Mouse (Mus musculus) ES-E14 (cell line): ENCODE data around the gene 4930535I16Rik. TPM values are rescaled to one million over a fixed set of nuclear protein-coding genes. Genes with fewer than 3 reads are reported as not detected.

ENCODE experiments used
- DNase-seq: peaks from one replicate; pipeline ENCODE4 v3.0.0-alpha.2; 2013; ENCODE audit warnings: low read depth, low spot score
- H3K27ac ChIP-seq: 2 replicates; pipeline ENCODE4 v1.5.1; 2012; ENCODE audit warnings: low read depth, mild to moderate bottlenecking, low read length, moderate library complexity, mixed read lengths; ENCODE audit not compliant: poor library complexity, insufficient read depth, severe bottlenecking
- H3K36me3 ChIP-seq: 2 replicates; pipeline ENCODE4 v1.6.1; 2012; ENCODE audit warnings: mild to moderate bottlenecking, low read length, moderate library complexity, mixed read lengths; ENCODE audit not compliant: control insufficient read depth, poor library complexity, insufficient read depth, severe bottlenecking
- H3K4me1 ChIP-seq, 2 experiments: fragments of 150-350 bp in 1 of 2; sonication (generic) in 1 of 2; 2 replicates each; pipeline ENCODE4 v1.6.1; 2012; ENCODE audit warnings: low read length in 2 of 2, mild to moderate bottlenecking in 1 of 2, mixed read lengths in 1 of 2; ENCODE audit not compliant: control insufficient read depth in 2 of 2, insufficient read depth in 2 of 2, poor library complexity in 1 of 2
- H3K4me3 ChIP-seq, 2 experiments: fragments of 150-350 bp in 1 of 2; sonication (generic) in 1 of 2; 2 replicates each; pipeline ENCODE4 v1.5.1; 2012; ENCODE audit warnings: low read length in 2 of 2, low read depth in 1 of 2, mild to moderate bottlenecking in 1 of 2, mixed read lengths in 1 of 2; ENCODE audit not compliant: insufficient read depth in 1 of 2, poor library complexity in 1 of 2, severe bottlenecking in 1 of 2
- H3K9ac ChIP-seq: 2 replicates; pipeline ENCODE4 v1.6.1; 2012; ENCODE audit warnings: low read depth, mild to moderate bottlenecking, low read length, mixed read lengths; ENCODE audit not compliant: poor library complexity, insufficient read depth, severe bottlenecking
- H3K9me3 ChIP-seq: fragments of 150-350 bp; sonication (generic); 2 replicates; pipeline ENCODE4 v1.6.1; 2012; ENCODE audit warnings: low read depth, mild to moderate bottlenecking, low read length; ENCODE audit not compliant: control insufficient read depth, insufficient read depth
- CHD2 ChIP-seq: IDR thresholded peaks from 2 replicates; pipeline ENCODE4 v1.6.1; 2014; ENCODE audit warnings: mild to moderate bottlenecking, low read depth, low read length, inconsistent platforms
- HCFC1 ChIP-seq: IDR thresholded peaks from 2 replicates; pipeline ENCODE4 v1.6.1; 2012; ENCODE audit warnings: low read length, inconsistent platforms, borderline replicate concordance; ENCODE audit not compliant: insufficient read depth
- MAFK ChIP-seq: IDR thresholded peaks from 2 replicates; pipeline ENCODE4 v1.6.1; 2014; ENCODE audit warnings: mild to moderate bottlenecking, low read depth, low read length, inconsistent platforms; ENCODE audit not compliant: insufficient read depth
- ZC3H11A ChIP-seq: IDR thresholded peaks from 2 replicates; pipeline ENCODE4 v1.6.1; 2012; ENCODE audit warnings: low read depth, mild to moderate bottlenecking, inconsistent platforms, low read length, borderline replicate concordance
- ZNF384 ChIP-seq: IDR thresholded peaks from 2 replicates; pipeline ENCODE4 v1.6.1; 2012; ENCODE audit warnings: low read depth, low read length, inconsistent platforms
- in situ Hi-C, 2 experiments: fragments of 600-800 bp; cut with MboI; formaldehyde crosslinking; loops; one replicate each; pipeline ENCODE4 v1.15.1; 2025; ENCODE audit warnings: low sequenced_read_pairs in 2 of 2, inconsistent platforms in 1 of 2; ENCODE audit not compliant: unreplicated experiment in 2 of 2
- total RNA-seq: library from RNA; depleted of rRNA; stranded (reverse); fragments of 300-350 nt; gene quantifications from 2 replicates; pipeline ENCODE4 v1.2.3, GENCODE M21; 2012; rRNA removed

Gene 4930535I16Rik
- total RNA-seq: 1.8 and 2.4 TPM in 2 replicates

DNA sequence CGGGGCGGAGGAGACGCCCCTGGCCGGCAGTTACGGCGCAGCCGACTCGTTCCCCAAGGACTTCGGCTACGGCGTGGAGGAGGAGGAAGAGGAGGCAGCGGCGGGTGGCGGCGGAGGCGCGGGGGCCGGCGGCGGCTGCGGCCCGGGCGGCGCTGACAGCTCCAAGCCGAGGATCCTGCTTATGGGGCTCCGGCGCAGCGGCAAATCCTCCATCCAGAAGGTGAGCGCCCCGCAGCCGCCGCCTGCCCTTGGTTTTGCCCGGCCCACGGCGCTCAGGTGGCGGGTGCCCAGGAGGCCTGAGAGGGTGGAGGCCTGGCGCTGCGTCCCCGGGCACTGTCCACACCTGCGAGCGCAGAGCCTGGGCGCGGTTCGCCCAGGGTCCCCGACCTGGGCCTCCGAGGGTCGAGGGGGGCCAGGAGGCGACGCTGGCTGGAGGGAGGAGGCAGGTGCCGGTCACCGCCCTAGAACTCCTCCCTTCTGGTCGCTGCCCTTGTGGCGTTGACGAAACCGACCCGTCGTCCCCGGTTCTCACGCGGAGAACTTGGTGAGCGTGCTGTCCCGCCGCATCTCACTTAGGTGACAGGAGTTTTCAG is at the start of gene 4930535I16Rik:
Gene 4930535I16Rik (minus strand): TSS at position 475 of the 593 bp plus-strand sequence.
- no peak for DNase-seq
- H3K4me3 ChIP-seq: peak within 1 kb of the TSS; percentile 82 to 91
- no peak for TF ChIP-seq ZC3H11A
- no peak for TF ChIP-seq CHD2
- TF ChIP-seq HCFC1: no peak
- no peak for TF ChIP-seq MAFK
- no peak for TF ChIP-seq ZNF384

DNA sequence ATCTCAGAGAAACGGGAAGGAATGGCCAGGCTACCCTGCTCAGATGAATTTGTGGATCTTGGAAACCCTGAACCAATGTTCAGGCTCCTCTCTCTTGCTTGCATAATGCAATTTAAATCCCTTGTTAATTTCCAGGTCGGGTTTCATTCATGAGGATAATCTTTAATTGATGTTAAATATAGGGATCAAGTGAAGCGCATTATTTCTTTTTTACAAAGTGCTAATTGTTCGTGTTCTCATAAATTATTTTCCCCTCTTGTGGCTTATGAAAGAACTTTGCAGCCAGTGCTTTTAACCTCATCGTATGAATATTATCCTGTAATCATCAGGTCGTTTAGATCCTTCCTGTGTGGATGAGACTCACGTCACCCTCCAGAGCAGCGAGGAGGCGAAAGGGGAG is 44.9 kb upstream of the 4930535I16Rik start:
- H3K4me3 ChIP-seq: no peak overlapping the region
- no peak for DNase-seq
- TF ChIP-seq ZC3H11A (no peak), HCFC1 (no peak), ZNF384 (no peak), MAFK (no peak), CHD2 (no peak)
- H3K9me3 ChIP-seq: no peaks in the 10 kb centered on the region
- in situ Hi-C loops: loop anchor here (10.0 to 25.0 kb wide), 2 partner anchors 172 to 175 kb away; no protein-coding TSS in a partner anchor
- H3K4me1 ChIP-seq: peaks cover 0 to 4% of the 10 kb centered on the region in 2 experiments; a peak in 2 of 4 replicates
- no peak overlapping the region for H3K9ac ChIP-seq
- H3K27ac ChIP-seq: no peak overlapping the region
- H3K36me3 ChIP-seq: no peaks in the 10 kb centered on the region

More for the DNA sequence above, at the start of gene 4930535I16Rik:
- Histone ChIP-seq H3K27ac (peak within 1 kb of the TSS; percentile 38), H3K4me1 (peaks cover 2 to 6% of the 10 kb centered on the region in 2 experiments; a peak in 2 of 4 replicates), H3K9ac (peak within 1 kb of the TSS; percentile 83), H3K36me3 (peaks cover 17% of the 10 kb centered on the region), H3K9me3 (no peaks in the 10 kb centered on the region)
- in situ Hi-C loops: no loop called here

DNA sequence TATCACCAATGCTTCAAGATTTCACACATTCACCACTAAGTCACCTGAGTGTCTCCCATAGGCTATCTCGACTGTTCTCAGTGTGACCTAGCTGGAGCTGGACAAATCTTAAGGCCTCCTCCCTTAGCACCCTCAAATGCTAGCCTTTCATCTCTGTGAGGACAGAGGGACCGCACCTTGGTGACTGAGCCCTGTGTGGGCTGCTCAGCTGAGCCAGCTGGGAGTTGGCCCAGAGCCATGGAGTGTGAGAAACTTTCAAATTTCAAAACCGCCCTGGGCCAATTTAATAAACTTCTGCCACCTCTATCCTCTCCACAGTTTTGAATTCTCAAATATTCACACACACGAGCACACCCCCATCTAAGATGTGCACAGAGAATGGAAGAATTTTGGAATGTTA is 43.1 kb upstream of the 4930535I16Rik start:
- TF ChIP-seq ZC3H11A (no peak), MAFK (no peak), ZNF384 (no peak), HCFC1 (no peak), CHD2 (no peak)

GRCm38 (mm10) chr4:123957891-123958290 is 40.1 kb upstream of the 4930535I16Rik start:
- Histone ChIP-seq H3K9me3 (no peaks in the 10 kb centered on the region), H3K9ac (no peak overlapping the region), H3K27ac (no peak overlapping the region), H3K36me3 (no peaks in the 10 kb centered on the region), H3K4me1 (0 out of 4 replicates have a peak, but pooled peaks cover 0 to 2% of the 10 kb centered on the region in 2 experiments), H3K4me3 (no peak overlapping the region)
- no peak for DNase-seq
- TF ChIP-seq ZNF384 (no peak), HCFC1 (no peak), MAFK (no peak), CHD2 (no peak), ZC3H11A (no peak)
- in situ Hi-C loops: loop anchor here in 1 of 2 experiments (25.0 kb wide), 1 partner anchor 179 kb away; no protein-coding TSS in a partner anchor

More for the DNA sequence above, 43.1 kb upstream of the 4930535I16Rik start:
- Histone ChIP-seq H3K9me3 (no peaks in the 10 kb centered on the region), H3K27ac (no peak overlapping the region), H3K4me3 (no peak overlapping the region), H3K4me1 (peaks cover 0 to 6% of the 10 kb centered on the region in 2 experiments; a peak in 2 of 4 replicates), H3K9ac (no peak overlapping the region), H3K36me3 (no peaks in the 10 kb centered on the region)
- in situ Hi-C loops: loop anchor here (10.0 to 25.0 kb wide), 2 partner anchors 174 to 176 kb away; no protein-coding TSS in a partner anchor
- no peak for DNase-seq
